ENCODE assay signal across 15 mouse cellular contexts in the genomic region with DNA sequence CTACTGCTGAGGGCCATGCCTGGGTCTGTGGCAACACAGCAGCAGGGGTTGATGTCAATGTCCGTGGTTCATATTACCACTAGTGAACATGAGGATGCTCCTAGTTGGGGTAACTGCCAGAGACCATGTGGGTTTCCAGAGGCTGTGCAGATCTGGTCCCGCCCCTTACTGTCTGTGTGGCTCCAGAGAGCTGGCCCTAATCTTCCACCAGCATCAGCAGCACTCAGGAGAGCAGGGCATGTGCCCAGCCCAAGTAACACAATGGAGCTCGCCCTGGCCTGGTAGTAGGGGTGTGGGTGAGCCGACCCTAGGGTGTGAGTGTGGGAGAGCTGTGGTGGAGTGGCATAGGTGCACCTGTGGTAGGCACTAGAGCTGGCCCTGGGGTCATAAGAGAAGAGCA. TPM values are rescaled to one million over a fixed set of nuclear protein-coding genes. Genes with fewer than 3 reads are reported as not detected.
A peak's percentile ranks its signal among the peaks of the same experiment; 100 is the strongest.
DNase-seq lines count a peak whose midpoint lies in the region; ATAC-seq and TF ChIP-seq lines count a peak whose summit lies in the region.
"Had no signal": no experiment of that assay in that cellular context is flagged by ENCODE, and none has a peak within 500 bp of the region (broad histone marks: within the 10 kb centered on the region; RNA-seq: fewer than 3 reads in every experiment).

No protein-coding gene starts in this region.

- no peaks in the 10 kb centered on the region for H3K79me2 ChIP-seq in MEL (ENCODE audit: control insufficient read depth, insufficient read depth, low read length, poor library complexity)

- ATAC-seq in heart, embryonic 15.5 days (replicated peaks; ENCODE audit: insufficient number of reproducible peaks, insufficient read depth, low FRiP score, low read depth): 0 out of 2 replicates have a peak, but pooled peaks have one; percentile 27
- peak; percentile 72 for ATAC-seq in liver, embryonic 12.5 days
- ATAC-seq: CD4-positive, CD25-positive, alpha-beta regulatory T cell, adult 4 months; midbrain, embryonic 15.5 days; Patski had no signal

- TF ChIP-seq CTCF in MEL (IDR thresholded peaks at IDR 0.05 in 2 of 3, conservative IDR thresholded peaks at IDR 0.05 in 1 of 3; ENCODE audit: control insufficient read depth in 1 of 3, insufficient read depth in 1 of 3, low read depth in 2 of 3, low read length in 3 of 3, poor library complexity in 1 of 3, severe bottlenecking in 1 of 3): no peak
- no peak for TF ChIP-seq CTCF in cerebellum, adult 2 months (IDR thresholded peaks at IDR 0.05; ENCODE audit: borderline replicate concordance, insufficient read depth, low read depth, low read length)

- H3K9ac ChIP-seq in heart, embryonic 15.5 days: no peak overlapping the region
- H3K9ac ChIP-seq in MEL (ENCODE audit: control insufficient read depth, low read depth, low read length, poor library complexity, severe bottlenecking): no peak overlapping the region
- H3K9ac ChIP-seq in liver, embryonic 12.5 days: peak overlapping the region; percentile 59
- H3K9ac ChIP-seq: midbrain, embryonic 15.5 days had no signal

- H3K36me3 ChIP-seq in heart, embryonic 15.5 days: no peaks in the 10 kb centered on the region
- no peaks in the 10 kb centered on the region for H3K36me3 ChIP-seq in MEL (ENCODE audit: control insufficient read depth in 1 of 2, insufficient read depth in 2 of 2, low read length in 2 of 2)
- no peaks in the 10 kb centered on the region for H3K36me3 ChIP-seq in liver, embryonic 12.5 days
- H3K36me3 ChIP-seq: midbrain, embryonic 15.5 days had no signal

- no peak overlapping the region for H3K4me2 ChIP-seq in heart, embryonic 15.5 days
- H3K4me2 ChIP-seq in liver, embryonic 12.5 days: peak overlapping the region; percentile 56
- H3K4me2 ChIP-seq: midbrain, embryonic 15.5 days had no signal

- H3K4me1 ChIP-seq in heart, embryonic 15.5 days (replicated peaks): no peaks in the 10 kb centered on the region
- H3K4me1 ChIP-seq in MEL (ENCODE audit: control insufficient read depth in 1 of 2, insufficient read depth in 2 of 2, low read length in 2 of 2): peaks cover 0 to 3% of the 10 kb centered on the region in 2 experiments; a peak in 1 of 4 replicates
- H3K4me1 ChIP-seq in liver, embryonic 12.5 days: peaks cover 55% of the 10 kb centered on the region
- H3K4me1 ChIP-seq in cerebellum, adult 2 months (ENCODE audit: control insufficient read depth, insufficient read depth, low read length): peaks cover 14% of the 10 kb centered on the region
- H3K4me1 ChIP-seq: midbrain, embryonic 15.5 days had no signal

- WGBS in heart, embryonic 15.5 days: 77% methylated on average over 4 of the region's 4 CpGs
- WGBS in liver, embryonic 12.5 days (ENCODE audit: insufficient replicate concordance): 44% methylated on average over 4 of the region's 4 CpGs
- WGBS in cerebellum, adult 2 months: 86% methylated on average over 4 of the region's 4 CpGs

- no peak for TF ChIP-seq POLR2A in MEL (IDR thresholded peaks at IDR 0.05; ENCODE audit: control insufficient read depth in 1 of 2, insufficient read depth in 1 of 2, low read depth in 1 of 2, low read length in 2 of 2, poor library complexity in 1 of 2)
- TF ChIP-seq POLR2A in cerebellum, adult 2 months (IDR thresholded peaks at IDR 0.05; ENCODE audit: borderline replicate concordance, insufficient read depth, low read length): no peak

- H3K27ac ChIP-seq in heart, embryonic 15.5 days: no peak overlapping the region
- no peak overlapping the region for H3K27ac ChIP-seq in MEL (ENCODE audit: control insufficient read depth, low read depth, low read length)
- peak overlapping the region; percentile 99 for H3K27ac ChIP-seq in liver, embryonic 12.5 days
- no peak overlapping the region for H3K27ac ChIP-seq in cerebellum, adult 2 months (ENCODE audit: insufficient read depth, low read length)
- H3K27ac ChIP-seq: midbrain, embryonic 15.5 days had no signal

- no peak for TF ChIP-seq EP300 in MEL (IDR thresholded peaks at IDR 0.05; ENCODE audit: low read depth in 1 of 2, low read length in 2 of 2)

- H3K4me3 ChIP-seq in heart, embryonic 15.5 days: no peak overlapping the region
- H3K4me3 ChIP-seq in MEL (ENCODE audit: control insufficient read depth in 1 of 2, insufficient read depth in 1 of 2, low read depth in 2 of 2, low read length in 2 of 2): no peak overlapping the region
- no peak overlapping the region for H3K4me3 ChIP-seq in liver, embryonic 12.5 days
- H3K4me3 ChIP-seq in cerebellum, adult 2 months (replicated peaks; ENCODE audit: insufficient read depth, low read depth, low read length): no peak overlapping the region
- H3K4me3 ChIP-seq: midbrain, embryonic 15.5 days had no signal

- DNase-seq in heart, postnatal 25 days (ENCODE audit: low spot score): no peak
- DNase-seq in MEL (ENCODE audit: low read depth, low spot score): peak; percentile 28
- DNase-seq in c-Kit-positive CD71-positive TER-119-positive erythroid progenitor cells, embryonic 14.5 days (ENCODE audit: low spot score): peak; percentile 56
- no peak for DNase-seq in adrenal gland, postnatal 14 days
- no peak for DNase-seq in cerebellum, adult 2 months
- DNase-seq: adrenal gland, postnatal 25 days; kidney, postnatal 25 days; lung, adult 2 months had no signal

- TF ChIP-seq RAD21 in MEL (IDR thresholded peaks at IDR 0.05; ENCODE audit: low read depth, low read length): no peak

- no peaks in the 10 kb centered on the region for H3K9me3 ChIP-seq in heart, embryonic 15.5 days (replicated peaks)
- no peaks in the 10 kb centered on the region for H3K9me3 ChIP-seq in MEL (replicated peaks; ENCODE audit: insufficient read depth, low read length)
- no peaks in the 10 kb centered on the region for H3K9me3 ChIP-seq in liver, embryonic 12.5 days (replicated peaks)
- H3K9me3 ChIP-seq: midbrain, embryonic 15.5 days had no signal

- no peaks in the 10 kb centered on the region for H3K27me3 ChIP-seq in heart, embryonic 15.5 days
- peaks cover 8 to 12% of the 10 kb centered on the region in 2 experiments for H3K27me3 ChIP-seq in MEL (ENCODE audit: control insufficient read depth in 1 of 2, insufficient read depth in 2 of 2, low read length in 2 of 2)
- H3K27me3 ChIP-seq in liver, embryonic 12.5 days (replicated peaks): no peaks in the 10 kb centered on the region; the same call in 1 of the 2 replicates
- no peaks in the 10 kb centered on the region for H3K27me3 ChIP-seq in cerebellum, adult 2 months (ENCODE audit: control insufficient read depth, insufficient read depth, low read length)
- H3K27me3 ChIP-seq: midbrain, embryonic 15.5 days; Patski had no signal

- intact Hi-C loops in heart, postnatal 25 days (cut with DNase I): no loop called here

TF ChIP-seq in MEL, 35 proteins besides CTCF, POLR2A, EP300 and RAD21:
- TF ChIP-seq SMC3 (IDR thresholded peaks at IDR 0.05; ENCODE audit: low read depth, low read length) (no peak), NRF1 (IDR thresholded peaks at IDR 0.05; ENCODE audit: insufficient read depth, low read depth, low read length, poor library complexity, severe bottlenecking) (no peak), ZC3H11A (IDR thresholded peaks at IDR 0.05; ENCODE audit: low read depth, low read length) (no peak), CHD1 (IDR thresholded peaks at IDR 0.05; ENCODE audit: low read depth, low read length) (no peak), ELF1 (IDR thresholded peaks at IDR 0.05; ENCODE audit: low read depth, low read length) (no peak), ZNF384 (IDR thresholded peaks at IDR 0.05; ENCODE audit: low read depth, low read length) (no peak), JUND (IDR thresholded peaks at IDR 0.05; ENCODE audit: low read depth, low read length) (no peak), MYB (IDR thresholded peaks at IDR 0.05; ENCODE audit: low read depth, low read length) (no peak), TAL1 (IDR thresholded peaks at IDR 0.05; ENCODE audit: low read length) (no peak), POLR2AphosphoS2 (IDR thresholded peaks at IDR 0.05; ENCODE audit: low read length) (no peak), BHLHE40 (IDR thresholded peaks at IDR 0.05; ENCODE audit: borderline replicate concordance, low read depth, low read length) (no peak), NELFE (IDR thresholded peaks at IDR 0.05; ENCODE audit: low read depth, low read length) (no peak), UBTF (IDR thresholded peaks at IDR 0.05; ENCODE audit: borderline replicate concordance, insufficient read depth, low read depth, low read length) (no peak), USF1 (IDR thresholded peaks at IDR 0.05; ENCODE audit: low read depth, low read length) (no peak), MEF2A (IDR thresholded peaks at IDR 0.05; ENCODE audit: extremely low read depth, insufficient replicate concordance, low read depth, low read length, poor library complexity, severe bottlenecking) (no peak)

RNA-seq across cellular contexts. Expression of a gene that starts 59.3 kb away (rescaled TPM):
- polyA plus RNA-seq in heart, embryonic 15.5 days (2015; fragmentation: Nextera tagmentation; extraction: Ambion mirVana): 0.24 and 0.38 TPM in 2 replicates
- 10 to 100 TPM; 14.1 to 17.1 TPM for total RNA-seq in heart, postnatal 25 days (2021)
- total RNA-seq in MEL (2012; rRNA removed): 0.04 TPM in 1 of 2 replicates, not detected in the other
- under 1 TPM in 1 of 2 experiments, not detected in 1; 0.15 TPM for polyA plus RNA-seq in MEL (2012; ENCODE audit: insufficient read depth in 1 of 2, insufficient read length in 2 of 2, low read depth in 1 of 2, low replicate concordance in 2 of 2, missing spikeins in 1 of 2)
- 0.02 TPM in 1 of 2 replicates, not detected in the other for polyA plus RNA-seq in liver, embryonic 12.5 days (2016; fragmentation: Nextera tagmentation; extraction: Ambion mirVana)
- total RNA-seq in adrenal gland, postnatal 14 days (2021): 8.9 and 17.0 TPM in 2 replicates
- polyA plus RNA-seq in cerebellum, adult 2 months (2012; rRNA removed): 14.5 and 16.7 TPM in 2 replicates
- total RNA-seq: granulocyte monocyte progenitor cell, adult 5-6 weeks; neutrophil, adult 5-6 weeks had no signal
- polyA plus RNA-seq: CD4-positive, CD25-positive, alpha-beta regulatory T cell, adult 4 months had no signal

Comparison
In these comparisons a context has a peak if more than half of its experiments do, and no peak if none do; other contexts are left out.
1. DNase-seq: peak in MEL (single experiment) and c-Kit-positive CD71-positive TER-119-positive erythroid progenitor cells, embryonic 14.5 days (single experiment); none in heart, postnatal 25 days (single experiment), adrenal gland, postnatal 14 days (single experiment) and cerebellum, adult 2 months (0 of 2).
2. RNA of a gene that starts 59.3 kb away (polyA plus RNA-seq): 14.5 to 16.7 TPM in cerebellum, adult 2 months; 0.24 to 0.38 TPM in heart, embryonic 15.5 days, 0.15 TPM in MEL and 0.02 TPM in liver, embryonic 12.5 days; every median in the first group is over 10 times any median in the second.